Mouse (Mus musculus) kidney, embryonic 14.5 days (tissue): ENCODE measurements at regions not wholly inside any gene's neighbourhood (a gene's known extent, or its start where the extent isn't known, plus 50 kb on each side); places are given as distances from the start of the nearest gene placed in this dataset.

Experiments
- ATAC-seq: fragments of 200-750 bp; cut with Nextera tagmentation; 2 replicates; pipeline ENCODE4 v1.8.0; 2017; ENCODE audit warnings: moderate number of reproducible peaks, mild to moderate bottlenecking, moderate TSS enrichment, moderate library complexity; ENCODE audit not compliant: low FRiP score, low TSS enrichment
- H3K27ac ChIP-seq: fragments of 300-500 bp; sonication (generic); 2 replicates; pipeline ENCODE4 v1.5.1; 2014; ENCODE audit warnings: low read depth, mild to moderate bottlenecking, low read length, moderate library complexity, mixed read lengths
- H3K27me3 ChIP-seq: fragments of 300-500 bp; sonication (generic); 2 replicates; pipeline ENCODE4 v1.6.1; 2014; ENCODE audit warnings: mild to moderate bottlenecking, low read length; ENCODE audit not compliant: control insufficient read depth, insufficient read depth
- H3K36me3 ChIP-seq: fragments of 300-500 bp; sonication (generic); 2 replicates; pipeline ENCODE4 v1.6.1; 2014; ENCODE audit warnings: low read length, mixed read lengths; ENCODE audit not compliant: control insufficient read depth, insufficient read depth
- H3K4me1 ChIP-seq: fragments of 300-500 bp; sonication (generic); 2 replicates; pipeline ENCODE4 v1.6.1; 2014; ENCODE audit warnings: low read length, mixed read lengths; ENCODE audit not compliant: control insufficient read depth, insufficient read depth
- H3K4me2 ChIP-seq: fragments of 300-500 bp; sonication (generic); replicated peaks from 2 replicates; pipeline ENCODE4 v1.6.1; 2014; ENCODE audit warnings: low read depth, mild to moderate bottlenecking, low read length
- H3K4me3 ChIP-seq: fragments of 300-500 bp; sonication (generic); 2 replicates; pipeline ENCODE4 v1.5.1; 2014; ENCODE audit warnings: mild to moderate bottlenecking, low read length
- H3K9ac ChIP-seq: fragments of 300-500 bp; sonication (generic); 2 replicates; pipeline ENCODE4 v1.6.1; 2014; ENCODE audit warnings: low read depth, mild to moderate bottlenecking, low read length, moderate library complexity
- H3K9me3 ChIP-seq: fragments of 300-500 bp; sonication (generic); 2 replicates; pipeline ENCODE4 v1.6.1; 2016; ENCODE audit warnings: low read length; ENCODE audit not compliant: control insufficient read depth
- WGBS: fragments of 180-500 bp; shearing (Covaris S2); extraction: QIAGEN DNeasy Blood & Tissue Kit; methylation state at CpG from one replicate; pipeline ENCODE4 v1.1.7; 2014; 5-methylcytosine and 5-hydroxymethylcytosine counted together

- no peak overlapping the region for H3K9ac ChIP-seq
- no peaks in the 10 kb centered on the region for H3K4me1 ChIP-seq
- H3K4me2 ChIP-seq: no peak overlapping the region
- H3K9me3 ChIP-seq: no peaks in the 10 kb centered on the region; the same call in 1 of the 2 replicates
- no peaks in the 10 kb centered on the region for H3K27me3 ChIP-seq
- 23% methylated on average over 3 of the region's 3 CpGs for WGBS
- H3K27ac ChIP-seq: no peak overlapping the region
- H3K36me3 ChIP-seq: no peaks in the 10 kb centered on the region
- no peak; the same call in 1 of the 2 replicates for ATAC-seq
- H3K4me3 ChIP-seq: no peak overlapping the region
Measured at GRCm38 (mm10) chr3:148640680-148641101, 349.7 kb downstream of the Adgrl2 start.

GRCm38 (mm10) chr3:148635101-148635500 lies 355.3 kb downstream of the Adgrl2 start:
- Histone ChIP-seq H3K9ac (no peak overlapping the region), H3K27ac (no peak overlapping the region), H3K4me2 (no peak overlapping the region), H3K4me1 (no peaks in the 10 kb centered on the region), H3K36me3 (no peaks in the 10 kb centered on the region), H3K27me3 (no peaks in the 10 kb centered on the region), H3K4me3 (no peak overlapping the region), H3K9me3 (no peaks in the 10 kb centered on the region; the same call in 1 of the 2 replicates)
- no peak for ATAC-seq
- WGBS: 76% methylated on average over 4 of the region's 4 CpGs

GRCm38 (mm10) chr3:148634352-148634751 lies 356.0 kb downstream of the Adgrl2 start:
- no peak for ATAC-seq
- Histone ChIP-seq H3K27me3 (no peaks in the 10 kb centered on the region), H3K4me3 (no peak overlapping the region), H3K4me2 (no peak overlapping the region), H3K36me3 (no peaks in the 10 kb centered on the region), H3K4me1 (no peaks in the 10 kb centered on the region), H3K9me3 (no peaks in the 10 kb centered on the region; the same call in 1 of the 2 replicates), H3K9ac (no peak overlapping the region), H3K27ac (no peak overlapping the region)
- 61% methylated on average over 3 of the region's 3 CpGs for WGBS

GRCm38 (mm10) chr3:148633291-148633690 lies 357.1 kb downstream of the Adgrl2 start:
- no peaks in the 10 kb centered on the region for H3K27me3 ChIP-seq
- no peak for ATAC-seq
- no peaks in the 10 kb centered on the region for H3K9me3 ChIP-seq
- H3K4me2 ChIP-seq: no peak overlapping the region
- H3K4me3 ChIP-seq: no peak overlapping the region
- H3K9ac ChIP-seq: no peak overlapping the region
- WGBS: 93% methylated on average over 6 of the region's 6 CpGs
- H3K4me1 ChIP-seq: no peaks in the 10 kb centered on the region
- H3K36me3 ChIP-seq: no peaks in the 10 kb centered on the region
- H3K27ac ChIP-seq: no peak overlapping the region

GRCm38 (mm10) chr3:148632449-148632848 lies 357.9 kb downstream of the Adgrl2 start:
- no peaks in the 10 kb centered on the region for H3K4me1 ChIP-seq
- H3K36me3 ChIP-seq: no peaks in the 10 kb centered on the region
- WGBS: 91% methylated on average over 2 of the region's 2 CpGs
- H3K27ac ChIP-seq: no peak overlapping the region
- no peak overlapping the region for H3K4me2 ChIP-seq
- no peaks in the 10 kb centered on the region for H3K27me3 ChIP-seq
- no peak for ATAC-seq
- no peaks in the 10 kb centered on the region for H3K9me3 ChIP-seq
- no peak overlapping the region for H3K9ac ChIP-seq
- no peak overlapping the region for H3K4me3 ChIP-seq

GRCm38 (mm10) chr3:148631415-148632192 lies 358.8 kb downstream of the Adgrl2 start:
- Histone ChIP-seq H3K4me3 (no peak overlapping the region), H3K36me3 (no peaks in the 10 kb centered on the region), H3K9me3 (no peaks in the 10 kb centered on the region), H3K9ac (no peak overlapping the region), H3K4me2 (no peak overlapping the region), H3K4me1 (no peaks in the 10 kb centered on the region), H3K27me3 (no peaks in the 10 kb centered on the region), H3K27ac (no peak overlapping the region)
- WGBS: 42% methylated on average over 18 of the region's 18 CpGs
- ATAC-seq: no peak; the same call in 1 of the 2 replicates

GRCm38 (mm10) chr3:148630865-148631264 lies 359.5 kb downstream of the Adgrl2 start:
- ATAC-seq: no peak
- Histone ChIP-seq H3K27me3 (no peaks in the 10 kb centered on the region), H3K4me2 (no peak overlapping the region), H3K9me3 (no peaks in the 10 kb centered on the region), H3K27ac (no peak overlapping the region), H3K4me3 (no peak overlapping the region), H3K4me1 (no peaks in the 10 kb centered on the region), H3K36me3 (no peaks in the 10 kb centered on the region), H3K9ac (no peak overlapping the region)
- 77% methylated on average over 7 of the region's 7 CpGs for WGBS

GRCm38 (mm10) chr3:148614971-148615671 lies 375.2 kb downstream of the Adgrl2 start:
- no peaks in the 10 kb centered on the region for H3K27me3 ChIP-seq
- no peak overlapping the region for H3K4me2 ChIP-seq
- no peaks in the 10 kb centered on the region for H3K36me3 ChIP-seq
- ATAC-seq: no peak
- no peaks in the 10 kb centered on the region for H3K9me3 ChIP-seq
- H3K9ac ChIP-seq: no peak overlapping the region
- 85% methylated on average over 9 of the region's 9 CpGs for WGBS
- H3K4me1 ChIP-seq: no peaks in the 10 kb centered on the region
- no peak overlapping the region for H3K4me3 ChIP-seq
- no peak overlapping the region for H3K27ac ChIP-seq

- WGBS: 81% methylated on average over 3 of the region's 3 CpGs
- no peak for ATAC-seq
Measured at GRCm38 (mm10) chr3:148613443-148613842, 376.9 kb downstream of the Adgrl2 start.

More at GRCm38 (mm10) chr3:148613443-148613842, 376.9 kb downstream of the Adgrl2 start:
- no peak overlapping the region for H3K4me3 ChIP-seq
- no peak overlapping the region for H3K27ac ChIP-seq
- H3K4me1 ChIP-seq: no peaks in the 10 kb centered on the region
- no peaks in the 10 kb centered on the region for H3K9me3 ChIP-seq
- H3K9ac ChIP-seq: no peak overlapping the region
- no peaks in the 10 kb centered on the region for H3K36me3 ChIP-seq
- H3K4me2 ChIP-seq: no peak overlapping the region
- H3K27me3 ChIP-seq: no peaks in the 10 kb centered on the region
